Mouse (Mus musculus): ENCODE data around the gene Tspan1.

DNA sequence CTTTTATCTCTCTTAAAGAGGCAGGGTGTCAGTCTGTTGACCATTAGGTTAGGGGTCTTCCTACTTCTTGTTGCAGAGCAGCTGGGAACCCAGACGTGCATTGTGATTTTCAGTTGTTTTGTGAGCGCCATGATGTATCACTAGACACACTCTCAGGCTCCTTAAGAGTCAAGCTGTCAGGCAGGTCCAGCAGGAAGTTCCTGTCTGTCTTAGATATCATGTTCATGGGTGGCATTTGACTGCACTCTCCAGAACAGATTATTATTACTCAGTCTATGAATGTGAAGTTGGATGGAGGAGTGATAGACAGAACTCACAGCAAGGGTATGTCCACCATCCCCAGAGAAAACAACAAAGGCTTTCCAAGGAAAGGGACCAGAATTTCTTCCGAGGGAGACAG, 37.0 kb upstream of the Tspan1 start:
- TF ChIP-seq E2F4 (IDR thresholded peaks at IDR 0.05; ENCODE audit: insufficient read depth) (no peak), MYOG (IDR thresholded peaks at IDR 0.05; ENCODE audit: control insufficient read depth in 1 of 3, insufficient read depth in 1 of 3, insufficient read length in 2 of 3, low read depth in 2 of 3) (no peak), POLR2A (IDR thresholded peaks at IDR 0.05; ENCODE audit: insufficient read length, low read depth) (no peak), POLR2AphosphoS2 (IDR thresholded peaks at IDR 0.05; ENCODE audit: insufficient read length, low read depth) (no peak), USF1 (IDR thresholded peaks at IDR 0.05; ENCODE audit: low read depth) (no peak), SRF (IDR thresholded peaks at IDR 0.05; ENCODE audit: control insufficient read depth, insufficient read length, low read depth) (no peak)

Data from myocyte (in vitro differentiated cells).